Mouse (Mus musculus) liver, embryonic 11.5 days (tissue): ENCODE measurements around the gene Mxra7. TPM values are rescaled to one million over a fixed set of nuclear protein-coding genes. Genes with fewer than 3 reads are reported as not detected.

ENCODE experiments used
- ATAC-seq: fragments of 200-750 bp; cut with Nextera tagmentation; replicated peaks from 2 replicates; pipeline ENCODE4 v1.8.0; 2017; ENCODE audit warnings: moderate number of reproducible peaks, mild to moderate bottlenecking, moderate TSS enrichment, moderate library complexity; ENCODE audit not compliant: low FRiP score
- DNase-seq: peaks from one replicate; pipeline ENCODE4 v3.0.0-alpha.2; 2017; ENCODE audit warnings: low spot score
- H3K27ac ChIP-seq: fragments of 300-500 bp; sonication (generic); 2 replicates; pipeline ENCODE4 v1.5.1; 2014; ENCODE audit warnings: mild to moderate bottlenecking, low read depth, low read length, control low read depth
- H3K27me3 ChIP-seq: fragments of 300-500 bp; sonication (generic); replicated peaks from 2 replicates; pipeline ENCODE4 v1.6.1; 2014; ENCODE audit warnings: low read length, mixed read lengths; ENCODE audit not compliant: control insufficient read depth, insufficient read depth
- H3K36me3 ChIP-seq: fragments of 300-500 bp; sonication (generic); 2 replicates; pipeline ENCODE4 v1.6.1; 2014; ENCODE audit warnings: mild to moderate bottlenecking, low read length, moderate library complexity, mixed read lengths; ENCODE audit not compliant: control insufficient read depth, insufficient read depth
- H3K4me1 ChIP-seq: fragments of 300-500 bp; sonication (generic); replicated peaks from 2 replicates; pipeline ENCODE4 v1.6.1; 2014; ENCODE audit warnings: low read length, mixed read lengths; ENCODE audit not compliant: control insufficient read depth, insufficient read depth
- H3K4me2 ChIP-seq: fragments of 300-500 bp; sonication (generic); 2 replicates; pipeline ENCODE4 v1.6.1; 2014; ENCODE audit warnings: mild to moderate bottlenecking, control low read depth, moderate library complexity
- H3K4me3 ChIP-seq: fragments of 300-500 bp; sonication (generic); 2 replicates; pipeline ENCODE4 v1.5.1; 2014; ENCODE audit warnings: low read depth, low read length, control low read depth
- H3K9ac ChIP-seq: fragments of 300-500 bp; sonication (generic); 2 replicates; pipeline ENCODE4 v1.6.1; 2014; ENCODE audit warnings: low read depth, low read length, control low read depth
- H3K9me3 ChIP-seq: fragments of 300-500 bp; sonication (generic); 2 replicates; pipeline ENCODE4 v1.6.1; 2016; ENCODE audit warnings: low read length, inconsistent platforms, mixed read lengths; ENCODE audit not compliant: control insufficient read depth
- WGBS: fragments of 180-500 bp; shearing (Covaris S2); extraction: QIAGEN DNeasy Blood & Tissue Kit; methylation state at CpG from one replicate; pipeline ENCODE4 v1.1.7; 2014; 5-methylcytosine and 5-hydroxymethylcytosine counted together
- polyA plus RNA-seq: library from polyadenylated mRNA; unstranded; fragments of >200 nt; fragmentation: Nextera tagmentation; extraction: Ambion mirVana; gene quantifications from 2 replicates; pipeline ENCODE4 v1.2.1, GENCODE M21; 2014

Mxra7 gene
- 8.4 and 9.3 TPM in 2 replicates for polyA plus RNA-seq

- Histone ChIP-seq H3K27me3 (peaks cover 3% of the 10 kb centered on the region; the same call in 1 of the 2 replicates), H3K27ac (no peak within 1 kb of the TSS), H3K36me3 (0 out of 2 replicates have a peak, but pooled peaks cover 3% of the 10 kb centered on the region), H3K9ac (peak within 1 kb of the TSS; percentile 73), H3K4me3 (peak within 1 kb of the TSS; percentile 75), H3K4me2 (peak within 1 kb of the TSS; percentile 95), H3K4me1 (peaks cover 11% of the 10 kb centered on the region), H3K9me3 (no peaks in the 10 kb centered on the region)
- ATAC-seq (peak; percentile 63), DNase-seq (peak; percentile 75)
- WGBS = 1% methylated on average over 70 of the region's 71 CpGs
Measured at GRCm38 (mm10) chr11:116827534-116828165, at the start of gene Mxra7. Gene Mxra7 (minus strand): TSS chr11:116828046.

- Histone ChIP-seq H3K9me3 (no peaks in the 10 kb centered on the region), H3K9ac (no peak overlapping the region), H3K4me2 (no peak overlapping the region), H3K4me3 (no peak overlapping the region), H3K4me1 (no peaks in the 10 kb centered on the region), H3K36me3 (peaks cover 3% of the 10 kb centered on the region; the same call in 1 of the 2 replicates), H3K27me3 (no peaks in the 10 kb centered on the region), H3K27ac (no peak overlapping the region)
- 93% methylated on average over 20 of the region's 20 CpGs for WGBS
- DNase-seq (no peak), ATAC-seq (no peak)
Measured at GRCm38 (mm10) chr11:116873987-116874386, 46.1 kb upstream of the Mxra7 start.

- Histone ChIP-seq H3K36me3 (peaks cover 4% of the 10 kb centered on the region; the same call in 1 of the 2 replicates), H3K4me2 (no peak overlapping the region), H3K4me1 (no peaks in the 10 kb centered on the region), H3K27ac (no peak overlapping the region), H3K27me3 (no peaks in the 10 kb centered on the region), H3K4me3 (no peak overlapping the region), H3K9me3 (no peaks in the 10 kb centered on the region), H3K9ac (no peak overlapping the region)
- 89% methylated on average over 9 of the region's 9 CpGs for WGBS
- ATAC-seq (no peak), DNase-seq (no peak)
Measured at GRCm38 (mm10) chr11:116871538-116871937, 43.7 kb upstream of the Mxra7 start.

GRCm38 (mm10) chr11:116869641-116870040 is 41.8 kb upstream of the Mxra7 start:
- ATAC-seq (no peak), DNase-seq (no peak)
- Histone ChIP-seq H3K9ac (no peak overlapping the region), H3K27ac (no peak overlapping the region), H3K36me3 (peaks cover 8% of the 10 kb centered on the region; the same call in 1 of the 2 replicates), H3K4me1 (peaks cover under 1% of the 10 kb centered on the region; the same call in 1 of the 2 replicates), H3K4me2 (no peak overlapping the region), H3K9me3 (no peaks in the 10 kb centered on the region), H3K27me3 (no peaks in the 10 kb centered on the region), H3K4me3 (no peak overlapping the region)
- 77% methylated on average over 4 of the region's 4 CpGs for WGBS

GRCm38 (mm10) chr11:116869223-116869622 is 41.4 kb upstream of the Mxra7 start:
- WGBS = 91% methylated on average over 8 of the region's 8 CpGs
- peaks cover 8% of the 10 kb centered on the region; the same call in 1 of the 2 replicates for H3K36me3 ChIP-seq
- no peak overlapping the region for H3K4me2 ChIP-seq
- no peak for ATAC-seq
- H3K4me1 ChIP-seq = peaks cover 4% of the 10 kb centered on the region
- H3K9me3 ChIP-seq = no peaks in the 10 kb centered on the region
- H3K9ac ChIP-seq = no peak overlapping the region
- no peak overlapping the region for H3K4me3 ChIP-seq
- no peak overlapping the region for H3K27ac ChIP-seq
- no peak for DNase-seq
- H3K27me3 ChIP-seq = no peaks in the 10 kb centered on the region

GRCm38 (mm10) chr11:116868129-116868528 is 40.3 kb upstream of the Mxra7 start:
- WGBS = 72% methylated on average over 3 of the region's 3 CpGs
- peaks cover 6% of the 10 kb centered on the region for H3K4me1 ChIP-seq
- DNase-seq (no peak), ATAC-seq (no peak)
- H3K9ac ChIP-seq = no peak overlapping the region
- H3K36me3 ChIP-seq = peaks cover 5% of the 10 kb centered on the region; the same call in 1 of the 2 replicates
- no peaks in the 10 kb centered on the region for H3K27me3 ChIP-seq
- no peak overlapping the region for H3K27ac ChIP-seq
- H3K9me3 ChIP-seq = no peaks in the 10 kb centered on the region
- H3K4me2 ChIP-seq = no peak overlapping the region
- H3K4me3 ChIP-seq = no peak overlapping the region

- peaks cover 6% of the 10 kb centered on the region for H3K4me1 ChIP-seq
- no peaks in the 10 kb centered on the region for H3K9me3 ChIP-seq
- whole genome bisulfite sequencing = 78% methylated on average over 12 of the region's 12 CpGs
- H3K36me3 ChIP-seq = peaks cover 7% of the 10 kb centered on the region
- H3K27ac ChIP-seq = no peak overlapping the region
- no peak overlapping the region for H3K4me3 ChIP-seq
- no peaks in the 10 kb centered on the region for H3K27me3 ChIP-seq
- H3K4me2 ChIP-seq = no peak overlapping the region
- H3K9ac ChIP-seq = no peak overlapping the region
- no peak for ATAC-seq
- no peak for DNase-seq
Measured at GRCm38 (mm10) chr11:116865945-116866585, 38.2 kb upstream of the Mxra7 start.

- H3K27ac ChIP-seq = no peak overlapping the region
- no peaks in the 10 kb centered on the region for H3K9me3 ChIP-seq
- no peaks in the 10 kb centered on the region for H3K27me3 ChIP-seq
- whole genome bisulfite sequencing = 60% methylated on average over 10 of the region's 10 CpGs
- H3K4me2 ChIP-seq = no peak overlapping the region
- H3K36me3 ChIP-seq = peaks cover 7% of the 10 kb centered on the region
- H3K4me3 ChIP-seq = no peak overlapping the region
- H3K4me1 ChIP-seq = peaks cover 6% of the 10 kb centered on the region
- DNase-seq = no peak
- no peak for ATAC-seq
- no peak overlapping the region for H3K9ac ChIP-seq
Measured at GRCm38 (mm10) chr11:116864444-116864843, 36.6 kb upstream of the Mxra7 start.
